Mouse (Mus musculus): Measurements from ENCODE around the gene Med9. TPM values are rescaled to one million over a fixed set of nuclear protein-coding genes. Genes with fewer than 3 reads are reported as not detected.

The Med9 gene
- total and polyA plus RNA-seq, 3 experiments: 35.5 to 43.3 (median 41.6) TPM

DNA sequence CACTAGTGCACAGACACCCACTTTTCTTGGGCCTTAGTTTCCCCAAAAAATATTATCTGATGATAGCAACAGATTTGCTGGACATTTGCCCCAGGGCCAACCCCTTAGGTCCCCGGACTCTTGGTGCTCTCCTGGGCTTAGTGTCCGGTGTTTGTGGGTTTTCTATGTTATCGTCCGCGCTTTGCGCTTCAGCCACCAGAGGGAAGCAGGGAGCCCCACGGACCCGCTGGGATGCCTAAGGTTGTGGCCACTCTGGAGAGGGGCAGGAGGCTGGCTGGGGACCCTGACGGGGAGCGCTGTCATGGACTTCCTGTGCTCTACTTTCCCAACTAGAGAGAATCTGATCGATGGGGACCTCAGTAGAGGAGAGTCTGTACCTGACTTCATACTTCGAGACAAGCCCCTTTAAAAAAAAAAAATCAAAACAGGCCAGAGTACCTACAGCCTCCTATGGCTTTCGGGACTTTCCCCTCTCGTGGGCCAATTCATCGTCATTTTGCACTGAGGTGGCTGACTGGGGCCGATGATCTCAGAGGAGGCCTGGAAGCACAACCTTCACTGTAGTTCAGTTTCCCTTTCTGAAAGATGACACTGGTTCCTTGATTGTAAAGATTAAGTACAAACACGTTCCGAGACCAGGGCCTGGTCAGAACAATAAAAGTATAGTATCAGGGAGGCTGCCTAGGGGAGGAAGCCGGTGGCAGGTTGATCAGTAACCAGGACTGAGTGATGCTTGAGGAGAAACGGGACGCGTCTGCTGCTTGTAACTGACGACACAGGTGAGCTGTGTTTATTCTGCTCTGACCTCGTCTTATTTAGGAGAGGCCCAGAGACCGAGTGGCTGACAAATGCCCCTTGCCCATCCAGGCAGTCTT is 17.5 kb downstream of the Med9 start:
- peak overlapping the region; percentile 12; the same call in 1 of the 2 replicates for H3K27ac ChIP-seq (ENCODE audit: insufficient read depth, low read depth)
- peak; percentile 77 for DNase-seq (ENCODE audit: extremely low read depth)
- peak; percentile 21; the same call in 1 of the 2 replicates for TF ChIP-seq MEF2A (IDR thresholded peaks at IDR 0.05; ENCODE audit: borderline replicate concordance, low read depth, low read length)
- TF ChIP-seq HCFC1 (IDR thresholded peaks at IDR 0.05; ENCODE audit: low read depth, low read length): peak; percentile 13; the same call in 1 of the 2 replicates
- TF ChIP-seq TCF12 (IDR thresholded peaks at IDR 0.05; ENCODE audit: low read depth, low read length): 0 out of 2 replicates have a peak, but pooled peaks have one; percentile 7
- peak; percentile 92 for TF ChIP-seq ZNF384 (IDR thresholded peaks at IDR 0.05; ENCODE audit: low read depth, low read length)
- peak; percentile 29; the same call in 1 of the 2 replicates for TF ChIP-seq CHD2 (IDR thresholded peaks at IDR 0.05; ENCODE audit: low read length)
- TF ChIP-seq MAZ (IDR thresholded peaks at IDR 0.05; ENCODE audit: low read depth, low read length): peak; percentile 3; the same call in 1 of the 2 replicates
- TF ChIP-seq PAX5 (IDR thresholded peaks at IDR 0.05; ENCODE audit: low read length): no peak
- TF ChIP-seq CTCF (conservative IDR thresholded peaks at IDR 0.05 in 1 of 2, IDR thresholded peaks at IDR 0.05 in 1 of 2; ENCODE audit: low read depth in 2 of 2, low read length in 2 of 2): peak; percentile 41 to 94
- peak; percentile 43; the same call in 1 of the 2 replicates for TF ChIP-seq ETS1 (conservative IDR thresholded peaks at IDR 0.05; ENCODE audit: low read depth, low read length)
- peak; percentile 81 for TF ChIP-seq UBTF (IDR thresholded peaks at IDR 0.05; ENCODE audit: low read depth, low read length)
- peak; percentile 59 for TF ChIP-seq RAD21 (IDR thresholded peaks at IDR 0.05; ENCODE audit: low read depth, low read length)
- TF ChIP-seq MXI1 (IDR thresholded peaks at IDR 0.05; ENCODE audit: low read depth, low read length): peak; percentile 59
- TF ChIP-seq NRF1 (IDR thresholded peaks at IDR 0.05; ENCODE audit: low read depth, low read length): 0 out of 2 replicates have a peak, but pooled peaks have one; percentile 3
- no peak for TF ChIP-seq USF2 (conservative IDR thresholded peaks at IDR 0.05; ENCODE audit: low read depth, low read length)
- peak; percentile 38; the same call in 1 of the 2 replicates for TF ChIP-seq CHD1 (IDR thresholded peaks at IDR 0.05; ENCODE audit: low read depth, low read length)
- TF ChIP-seq BHLHE40 (IDR thresholded peaks at IDR 0.05; ENCODE audit: low read depth, low read length): peak; percentile 24; the same call in 1 of the 2 replicates
- 0 out of 2 replicates have a peak, but pooled peaks have one; percentile 38 for TF ChIP-seq JUND (conservative IDR thresholded peaks at IDR 0.05; ENCODE audit: low read depth, low read length)
- TF ChIP-seq TBP (conservative IDR thresholded peaks at IDR 0.05; ENCODE audit: low read depth, low read length): no peak
- no peak for TF ChIP-seq ZMIZ1 (IDR thresholded peaks at IDR 0.05; ENCODE audit: low read depth, low read length)
- no peak for TF ChIP-seq JUN (IDR thresholded peaks at IDR 0.05; ENCODE audit: insufficient read depth, low read depth, low read length)
- TF ChIP-seq IRF4 (IDR thresholded peaks at IDR 0.05; ENCODE audit: low read depth, low read length): peak; percentile 41; the same call in 1 of the 2 replicates
- peak; percentile 89 for TF ChIP-seq SMC3 (IDR thresholded peaks at IDR 0.05; ENCODE audit: low read depth, low read length)
- 0 out of 2 replicates have a peak, but pooled peaks have one; percentile 28 for TF ChIP-seq KAT2A (IDR thresholded peaks at IDR 0.05; ENCODE audit: insufficient replicate concordance, low read length)
- TF ChIP-seq SIN3A (IDR thresholded peaks at IDR 0.05; ENCODE audit: low read length): peak; percentile 77
- no peak; the same call in 1 of the 2 replicates for TF ChIP-seq MYC (IDR thresholded peaks at IDR 0.05; ENCODE audit: low read depth, low read length)
- TF ChIP-seq MAX (IDR thresholded peaks at IDR 0.05; ENCODE audit: low read length): 0 out of 2 replicates have a peak, but pooled peaks have one; percentile 39
- dilution Hi-C loops (cut with MboI; ENCODE audit: extremely low pct_ligation_motif_present, extremely low pct_unique_long_range_greater_than_20kb, low sequenced_read_pairs) (no loop called here), in situ Hi-C loops (cut with MboI; ENCODE audit: low pct_ligation_motif_present, low pct_unique_long_range_greater_than_20kb, low sequenced_read_pairs) (loop anchor here (5.0 kb wide), 1 partner anchor 107 kb away; no protein-coding TSS in a partner anchor)
- H3K79me2 ChIP-seq (replicated peaks; ENCODE audit: control insufficient read depth, extremely low read depth, insufficient read depth, poor library complexity, severe bottlenecking): no peaks in the 10 kb centered on the region
- H3K4me2 ChIP-seq (ENCODE audit: insufficient read depth, low read depth, poor library complexity, severe bottlenecking): peak overlapping the region; percentile 75
- H3K4me3 ChIP-seq (replicated peaks in 1 of 3; ENCODE audit: low read depth in 2 of 3, low read length in 2 of 3, poor library complexity in 1 of 3): peak overlapping the region; percentile 41 to 61 (median 56)
- H3K9me3 ChIP-seq (replicated peaks; ENCODE audit: low read length): no peaks in the 10 kb centered on the region
- peaks cover 16 to 34% of the 10 kb centered on the region in 2 experiments for H3K36me3 ChIP-seq (replicated peaks in 1 of 2; ENCODE audit: control insufficient read depth in 1 of 2, insufficient read depth in 1 of 2, low read length in 1 of 2)
- peaks cover 14 to 34% of the 10 kb centered on the region in 2 experiments for H3K4me1 ChIP-seq (ENCODE audit: control insufficient read depth in 1 of 2, insufficient read depth in 2 of 2)
- peak overlapping the region; percentile 78 for H3K9ac ChIP-seq (ENCODE audit: insufficient read depth, low read depth)
- no peaks in the 10 kb centered on the region for H3K27me3 ChIP-seq (replicated peaks)

Measured in CH12.LX (cell line).